Comparison of ENCODE assay signal across 18 mouse cellular contexts in the genomic region with DNA sequence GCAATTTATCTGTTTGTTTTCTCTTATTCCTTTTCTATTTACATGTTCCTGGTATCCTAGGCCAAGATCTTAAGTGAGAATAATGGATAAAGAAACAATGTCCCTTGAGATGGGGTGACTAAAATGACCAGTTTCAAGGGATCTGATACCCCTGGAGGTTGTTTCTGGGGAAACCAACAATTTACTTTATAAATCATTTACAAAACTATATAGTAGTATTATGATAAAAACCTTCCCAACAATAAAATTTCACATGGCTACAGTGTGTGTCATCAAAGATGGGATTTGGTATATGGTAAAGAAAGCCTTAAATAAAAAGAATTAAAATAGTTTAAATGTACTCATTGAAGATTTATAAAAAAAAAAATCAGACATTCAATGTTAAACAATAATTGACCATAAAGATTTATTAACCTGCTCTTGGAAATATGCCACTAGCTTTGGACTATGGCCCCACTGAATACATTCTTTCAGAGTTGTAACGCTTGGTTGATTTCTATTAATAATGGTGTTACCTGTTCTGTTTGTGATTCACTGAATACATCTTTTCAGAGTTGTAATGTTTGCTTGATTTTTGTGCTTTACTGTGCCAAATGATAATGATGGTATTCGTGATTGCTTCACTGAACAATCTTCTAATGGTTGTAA. TPM values are rescaled to one million over a fixed set of nuclear protein-coding genes. Genes with fewer than 3 reads are reported as not detected.
"Had no signal": no experiment of that assay in that cellular context is flagged by ENCODE, and none has a peak within 500 bp of the region (broad histone marks: within the 10 kb centered on the region; RNA-seq: fewer than 3 reads in every experiment).

No protein-coding gene starts in this region.

- DNase-seq: kidney, postnatal 10 days; layer of hippocampus, postnatal 36 days; liver, embryonic 13.5 days; lung, embryonic 14.5 days; retina, postnatal 1 day; right cerebral cortex, postnatal 25 days; thymus, adult 18-20 months; thymus, postnatal 36 days had no signal

- H3K27ac ChIP-seq: hindbrain, postnatal 0 days; left cerebral cortex, adult 2 months; liver, embryonic 13.5 days; macrophage; midbrain, embryonic 12.5 days; neural tube, embryonic 13.5 days had no signal

- H3K9ac ChIP-seq: liver, embryonic 13.5 days; lung, embryonic 14.5 days; midbrain, embryonic 12.5 days; neural tube, embryonic 13.5 days had no signal

- H3K36me3 ChIP-seq: liver, embryonic 13.5 days; midbrain, embryonic 12.5 days; neural tube, embryonic 13.5 days had no signal

- H3K27me3 ChIP-seq: liver, embryonic 13.5 days; midbrain, embryonic 12.5 days; neural tube, embryonic 13.5 days had no signal

- H3K9me3 ChIP-seq: liver, embryonic 13.5 days; midbrain, embryonic 12.5 days; neural tube, embryonic 13.5 days had no signal

- H3K4me1 ChIP-seq: liver, embryonic 13.5 days; midbrain, embryonic 12.5 days; neural tube, embryonic 13.5 days had no signal

- H3K4me3 ChIP-seq: left cerebral cortex, adult 2 months; liver, embryonic 13.5 days; midbrain, embryonic 12.5 days; myocyte; neural tube, embryonic 13.5 days had no signal

- ATAC-seq: hindbrain, postnatal 0 days; inflammation-experienced regulatory T-cells, adult 6 months; lung, postnatal 0 days; midbrain, embryonic 16.5 days had no signal

- H3K4me2 ChIP-seq: liver, embryonic 13.5 days; lung, embryonic 14.5 days; midbrain, embryonic 12.5 days; neural tube, embryonic 13.5 days had no signal

RNA-seq across cellular contexts. Expression of gene Sucnr1, which starts 22.9 kb away (rescaled TPM):
- polyA plus RNA-seq: inflammation-experienced regulatory T-cells, adult 6 months; limb, embryonic 11.5 days; lung, embryonic 14.5 days; lung, postnatal 0 days; macrophage; midbrain, embryonic 12.5 days; midbrain, embryonic 16.5 days; myocyte; neural tube, embryonic 13.5 days had no signal
